Mouse (Mus musculus) hematopoietic multipotent progenitor cell, adult 10-12 weeks (in vitro differentiated cells): ENCODE data around the gene Iars2. TPM values are rescaled to one million over a fixed set of nuclear protein-coding genes. Genes with fewer than 3 reads are reported as not detected.

Experiments used
- polyA plus RNA-seq: library from polyadenylated mRNA; stranded (reverse); fragments of >175 nt; gene quantifications from 2 replicates; pipeline ENCODE4 v1.2.3, GENCODE M21; 2012; ENCODE audit warnings: low replicate concordance

The Iars2 gene
- polyA plus RNA-seq = 5.3 and 6.0 TPM in 2 replicates

GRCm38 (mm10) chr1:185328721-185329610, at the start of gene Iars2:
TSS of gene Iars2 (minus strand) at chr1:185329396.

DNA sequence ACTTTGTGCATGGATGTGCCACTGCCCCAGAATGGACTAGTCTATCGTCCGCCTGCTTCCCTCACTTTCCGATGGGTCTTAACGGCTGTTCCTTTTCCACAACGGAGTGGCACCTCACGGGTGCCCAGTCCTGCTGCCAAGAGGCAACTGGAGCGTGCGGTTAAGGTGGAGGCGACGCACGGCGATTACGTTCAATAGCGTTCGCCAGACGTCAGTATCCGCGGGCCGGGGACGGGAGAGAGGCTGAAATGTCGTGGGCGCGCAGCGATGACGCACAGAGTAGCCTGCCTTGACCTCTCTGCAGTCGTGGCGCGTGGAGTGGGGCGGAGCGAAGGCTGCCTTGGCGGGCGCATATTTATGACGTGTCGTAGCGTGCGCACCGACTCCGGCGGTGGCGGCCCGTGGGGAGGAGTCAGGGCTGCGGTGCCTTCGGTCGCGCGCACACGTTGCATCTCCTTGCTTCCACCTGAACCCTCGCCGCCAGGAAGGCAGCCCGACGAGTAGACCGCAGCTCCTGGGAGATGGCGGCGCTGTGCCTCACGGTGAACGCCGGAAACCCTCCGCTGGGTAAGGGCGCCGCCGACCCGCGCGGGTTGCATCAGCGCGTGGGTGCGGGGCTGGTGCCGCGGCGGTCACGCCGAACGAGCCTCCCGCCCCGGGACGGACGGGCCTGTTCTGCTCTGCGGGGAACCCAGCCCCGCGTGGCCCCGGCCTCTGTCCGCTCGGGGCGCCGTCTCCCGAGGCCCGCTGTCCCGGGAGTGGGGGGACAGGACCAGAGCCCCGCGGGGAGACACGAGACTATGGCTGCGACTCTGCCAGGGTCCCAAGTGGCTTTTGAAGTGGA, 33.7 kb upstream of the Iars2 start, which contains the start of gene Eprs:
Gene Eprs, plus strand, starts transcription at position 368 of the 844 bp plus-strand sequence.

GRCm38 (mm10) chr1:185331983-185332430, 2.8 kb upstream of the Iars2 start, which contains the start of gene Bpnt1:
TSS of gene Bpnt1 (plus strand) at chr1:185332149.

Other genes with a start within 250 kb of the Iars2 start
- gene Rab3gap2, start 125.3 kb downstream of the Iars2 start, polyA plus RNA-seq = 10.8 and 17.9 TPM in 2 replicates
- gene Bpnt1, start 2.8 kb upstream of the Iars2 start, polyA plus RNA-seq = 3.4 and 13.6 TPM in 2 replicates
- gene Eprs, start 33.6 kb upstream of the Iars2 start, polyA plus RNA-seq = 3.5 and 6.5 TPM in 2 replicates
- gene Slc30a10, start 125.5 kb upstream of the Iars2 start, polyA plus RNA-seq = 0.03 and 0.31 TPM in 2 replicates